Mouse (Mus musculus): Measurements from ENCODE around the gene Zfp605. TPM values are rescaled to one million over a fixed set of nuclear protein-coding genes. Genes with fewer than 3 reads are reported as not detected.

The Zfp605 gene
- total and polyA plus RNA-seq, 3 experiments = 0.68 to 3.3 (median 2.2) TPM

- Histone ChIP-seq H3K4me3 (peak within 1 kb of the TSS; percentile 61), H3K79me2 (replicated peaks; ENCODE audit: control insufficient read depth, insufficient read depth, low read length) (no peaks in the 10 kb centered on the region), H3K9ac (ENCODE audit: low read depth, low read length) (peak within 1 kb of the TSS; percentile 56), H3K36me3 (ENCODE audit: control insufficient read depth, insufficient read depth, low read length) (no peaks in the 10 kb centered on the region), H3K4me1 (ENCODE audit: control insufficient read depth, insufficient read depth, low read length) (no peaks in the 10 kb centered on the region; the same call in 1 of the 2 replicates), H3K27me3 (ENCODE audit: control insufficient read depth, insufficient read depth, low read length) (no peaks in the 10 kb centered on the region), H3K27ac (peak within 1 kb of the TSS; percentile 67)
- DNase-seq = peak; percentile 81 to 89
- 0 out of 2 replicates have a peak, but pooled peaks have one; percentile 23 for TF ChIP-seq EP300 (IDR thresholded peaks at IDR 0.05; ENCODE audit: insufficient read depth, low read depth, low read length)
- peak; percentile 70 for TF ChIP-seq POLR2A (IDR thresholded peaks at IDR 0.05; ENCODE audit: insufficient read depth, low read depth, low read length)
- no peak for TF ChIP-seq CTCF (IDR thresholded peaks at IDR 0.05)
- WGBS = 3% methylated on average over 25 of the region's 25 CpGs
- intact Hi-C loops (cut with DNase I) = loop anchor here (5.0 kb wide), 1 partner anchor 37 kb away; no protein-coding TSS in a partner anchor
Observed at GRCm38 (mm10) chr5:110094030-110094846, 15.7 kb upstream of the Zfp605 start, which contains the start of gene Gm35315. Gene Gm35315 (minus strand): TSS chr5:110094420.

GRCm38 (mm10) chr5:110094847-110095213 is 15.1 kb upstream of the Zfp605 start:
- Histone ChIP-seq H3K79me2 (replicated peaks; ENCODE audit: control insufficient read depth, insufficient read depth, low read length) (no peaks in the 10 kb centered on the region), H3K9ac (ENCODE audit: low read depth, low read length) (peak overlapping the region; percentile 56), H3K36me3 (ENCODE audit: control insufficient read depth, insufficient read depth, low read length) (no peaks in the 10 kb centered on the region), H3K27me3 (ENCODE audit: control insufficient read depth, insufficient read depth, low read length) (no peaks in the 10 kb centered on the region), H3K4me3 (peak overlapping the region; percentile 61), H3K4me1 (ENCODE audit: control insufficient read depth, insufficient read depth, low read length) (no peaks in the 10 kb centered on the region; the same call in 1 of the 2 replicates), H3K27ac (peak overlapping the region; percentile 67)
- 6% methylated on average over 4 of the region's 4 CpGs for WGBS
- no peak for DNase-seq
- no peak for TF ChIP-seq EP300 (IDR thresholded peaks at IDR 0.05; ENCODE audit: insufficient read depth, low read depth, low read length)
- intact Hi-C loops (cut with DNase I) = loop anchor here (5.0 kb wide), 1 partner anchor 38 kb away; no protein-coding TSS in a partner anchor

GRCm38 (mm10) chr5:110098991-110099477 is 10.9 kb upstream of the Zfp605 start:
- H3K27ac ChIP-seq = no peak overlapping the region
- TF ChIP-seq POLR2A (IDR thresholded peaks at IDR 0.05; ENCODE audit: insufficient read depth, low read depth, low read length) (no peak), EP300 (IDR thresholded peaks at IDR 0.05; ENCODE audit: insufficient read depth, low read depth, low read length) (no peak), CTCF (IDR thresholded peaks at IDR 0.05) (no peak)
- no peaks in the 10 kb centered on the region for H3K79me2 ChIP-seq (replicated peaks; ENCODE audit: control insufficient read depth, insufficient read depth, low read length)
- H3K36me3 ChIP-seq (ENCODE audit: control insufficient read depth, insufficient read depth, low read length) = no peaks in the 10 kb centered on the region
- H3K27me3 ChIP-seq (ENCODE audit: control insufficient read depth, insufficient read depth, low read length) = peaks cover 2% of the 10 kb centered on the region; the same call in 1 of the 2 replicates
- peaks cover 2% of the 10 kb centered on the region for H3K4me1 ChIP-seq (ENCODE audit: control insufficient read depth, insufficient read depth, low read length)
- H3K9ac ChIP-seq (ENCODE audit: low read depth, low read length) = no peak overlapping the region
- 65% methylated on average over 1 of the region's 1 CpGs for WGBS
- DNase-seq = no peak
- intact Hi-C loops (cut with DNase I) = no loop called here
- no peak overlapping the region for H3K4me3 ChIP-seq

GRCm38 (mm10) chr5:110099656-110100580 is 10.0 kb upstream of the Zfp605 start, which contains the start of gene Plcxd1:
Gene Plcxd1 (plus strand): TSS chr5:110099969.
- Histone ChIP-seq H3K79me2 (replicated peaks; ENCODE audit: control insufficient read depth, insufficient read depth, low read length) (no peaks in the 10 kb centered on the region), H3K36me3 (ENCODE audit: control insufficient read depth, insufficient read depth, low read length) (no peaks in the 10 kb centered on the region), H3K9ac (ENCODE audit: low read depth, low read length) (no peak within 1 kb of the TSS), H3K4me1 (ENCODE audit: control insufficient read depth, insufficient read depth, low read length) (peaks cover 2% of the 10 kb centered on the region), H3K27me3 (ENCODE audit: control insufficient read depth, insufficient read depth, low read length) (peaks cover 2% of the 10 kb centered on the region; the same call in 1 of the 2 replicates), H3K4me3 (no peak within 1 kb of the TSS), H3K27ac (no peak within 1 kb of the TSS)
- WGBS = 16% methylated on average over 25 of the region's 25 CpGs
- intact Hi-C loops (cut with DNase I) = loop anchor here (10.0 kb wide), 1 partner anchor 175 kb away; the partner anchor contains the start of gene Gm15446
- no peak for DNase-seq
- TF ChIP-seq EP300 (IDR thresholded peaks at IDR 0.05; ENCODE audit: insufficient read depth, low read depth, low read length) = no peak
- no peak for TF ChIP-seq CTCF (IDR thresholded peaks at IDR 0.05)
- TF ChIP-seq POLR2A (IDR thresholded peaks at IDR 0.05; ENCODE audit: insufficient read depth, low read depth, low read length) = no peak

GRCm38 (mm10) chr5:110100921-110101631 is 8.8 kb upstream of the Zfp605 start:
- no peak overlapping the region for H3K27ac ChIP-seq
- WGBS = under 1% methylated on average over 37 of the region's 37 CpGs
- intact Hi-C loops (cut with DNase I) = loop anchor here (10.0 kb wide), 1 partner anchor 176 kb away; the partner anchor contains the start of gene Gm15446
- peaks cover 2% of the 10 kb centered on the region for H3K4me1 ChIP-seq (ENCODE audit: control insufficient read depth, insufficient read depth, low read length)
- TF ChIP-seq CTCF (IDR thresholded peaks at IDR 0.05) = no peak
- H3K4me3 ChIP-seq = peak overlapping the region; percentile 30
- H3K36me3 ChIP-seq (ENCODE audit: control insufficient read depth, insufficient read depth, low read length) = no peaks in the 10 kb centered on the region
- 0 out of 2 replicates have a peak overlapping the region, but pooled peaks have one; percentile 7 for H3K9ac ChIP-seq (ENCODE audit: low read depth, low read length)
- no peak for DNase-seq
- H3K79me2 ChIP-seq (replicated peaks; ENCODE audit: control insufficient read depth, insufficient read depth, low read length) = no peaks in the 10 kb centered on the region
- H3K27me3 ChIP-seq (ENCODE audit: control insufficient read depth, insufficient read depth, low read length) = peaks cover 2% of the 10 kb centered on the region; the same call in 1 of the 2 replicates

Measured in heart, adult 2 months (tissue).